Mouse (Mus musculus): ENCODE measurements around the gene Snx3.

Gene Snx3

DNA sequence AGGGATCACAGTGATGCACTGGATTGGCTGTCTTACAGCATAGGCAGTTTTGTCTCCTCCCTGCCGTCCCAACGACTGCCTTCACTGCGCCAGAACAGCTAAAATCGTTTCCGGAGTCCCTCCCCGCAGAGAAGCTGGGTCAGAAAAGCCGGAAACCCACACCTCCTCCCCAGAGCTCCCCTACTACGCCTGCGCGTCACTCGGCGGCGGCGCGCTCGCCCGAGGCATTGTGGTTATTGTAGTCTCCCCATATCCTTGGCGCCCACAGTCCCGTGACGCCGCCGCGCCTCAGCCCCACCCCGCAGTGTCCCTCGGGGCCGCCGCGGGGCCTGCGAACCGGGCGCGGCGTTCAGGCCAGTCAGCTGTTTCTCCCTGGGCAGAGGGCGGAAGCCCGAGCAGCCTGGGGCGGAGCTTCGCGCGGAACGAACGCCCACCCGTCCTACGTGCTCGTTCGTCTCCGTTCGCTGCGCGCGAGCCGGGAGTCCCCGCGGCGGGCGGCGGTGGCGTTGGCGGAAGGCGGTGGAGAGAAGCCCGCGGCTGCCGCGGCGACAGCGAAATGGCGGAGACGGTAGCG, at the start of gene Snx3:
TSS of gene Snx3 (plus strand) at position 256 of the 574 bp plus-strand sequence.
- peak; percentile 99 for DNase-seq (ENCODE audit: low read depth, low spot score)

DNA sequence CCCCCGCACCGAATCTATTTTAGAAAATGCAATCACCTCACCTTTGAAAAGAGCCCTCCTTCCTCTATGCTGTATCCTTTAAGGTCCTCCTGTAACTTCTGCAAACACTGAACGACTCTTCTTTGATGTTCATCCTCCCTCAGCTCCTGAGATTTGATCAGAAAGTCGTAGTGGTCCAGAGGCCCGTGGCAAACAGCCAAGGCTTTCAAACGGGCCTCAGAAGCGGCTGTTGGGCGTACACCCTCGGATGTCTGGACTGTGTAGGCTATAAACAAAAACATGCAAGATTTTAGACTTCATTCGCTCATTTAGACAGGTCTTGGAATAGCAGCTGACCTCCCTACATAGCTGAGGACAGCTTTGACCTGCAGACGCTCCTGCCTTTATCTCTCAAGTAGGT, 47.6 kb upstream of the Snx3 start:
- DNase-seq (ENCODE audit: low read depth, low spot score), result no peak

DNA sequence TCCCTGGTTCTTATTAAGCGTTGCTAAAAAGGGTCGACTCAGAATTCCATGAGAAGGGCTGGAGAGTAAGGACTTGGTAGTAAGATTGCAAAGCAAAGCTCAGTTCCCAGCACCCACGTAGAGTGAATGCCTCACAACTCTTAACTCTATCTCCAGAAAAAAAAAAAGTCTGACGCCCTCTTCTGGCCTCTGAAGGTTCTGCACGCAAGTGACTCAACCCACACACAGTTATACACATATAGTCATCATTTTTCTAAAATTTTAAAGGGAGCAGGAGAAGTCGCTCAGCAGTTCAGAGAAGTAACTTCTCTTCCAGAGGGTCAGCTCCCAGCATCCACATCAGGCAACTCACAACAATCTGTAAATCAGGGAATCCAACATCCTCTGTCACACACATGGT, 47.1 kb upstream of the Snx3 start:
- DNase-seq (ENCODE audit: low read depth, low spot score), result peak; percentile 54

DNA sequence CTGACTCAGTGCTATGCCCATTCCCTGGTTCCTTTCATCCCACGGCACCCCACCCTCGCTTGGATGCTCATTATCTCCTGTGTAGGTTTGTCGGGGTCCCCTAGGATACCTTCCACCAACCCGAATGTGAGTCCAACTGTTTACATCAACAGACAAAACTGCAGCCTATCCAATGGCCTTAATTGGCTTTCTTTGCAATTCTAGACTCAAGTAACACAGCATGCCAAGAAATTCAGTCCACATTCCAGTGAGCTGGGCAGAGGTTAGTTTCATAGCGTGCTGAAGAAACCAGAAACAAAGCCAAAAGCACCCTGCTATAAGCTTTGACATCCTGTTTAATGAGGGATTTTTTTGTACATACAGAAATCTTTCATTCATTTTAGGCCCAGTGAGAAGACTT, 45.8 kb upstream of the Snx3 start:
- DNase-seq (ENCODE audit: low read depth, low spot score), result no peak

DNA sequence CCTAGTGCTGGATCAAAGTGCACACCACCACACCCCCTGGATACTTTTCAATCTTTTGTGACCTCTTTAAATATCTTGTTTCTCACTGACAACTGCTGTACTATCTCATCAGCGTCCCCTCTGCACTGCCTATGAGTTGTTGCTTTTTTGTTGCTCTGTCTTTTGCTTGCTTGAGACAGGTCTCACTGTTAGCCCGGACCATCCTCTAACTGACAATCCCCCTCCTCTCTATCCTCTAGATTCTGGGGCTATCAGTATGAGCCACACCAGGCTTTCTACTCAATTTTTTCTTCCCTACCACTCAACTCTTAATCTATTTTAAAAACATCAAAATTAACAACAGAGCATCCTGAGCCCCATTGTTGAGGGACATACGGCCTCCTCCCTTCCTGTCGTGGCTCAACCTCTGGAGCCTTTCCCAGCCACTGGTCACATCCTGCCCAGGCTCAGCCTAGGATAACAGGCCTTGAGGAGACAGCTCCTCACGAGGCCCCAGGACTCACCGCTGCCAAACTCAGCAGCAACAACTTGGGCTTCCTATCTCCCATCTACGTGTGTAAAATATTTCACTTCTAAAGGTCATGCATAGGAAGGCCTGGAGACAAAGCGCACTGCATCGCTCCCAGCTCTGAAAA, 44.2 kb upstream of the Snx3 start:
- no peak for DNase-seq (ENCODE audit: low read depth, low spot score)

DNA sequence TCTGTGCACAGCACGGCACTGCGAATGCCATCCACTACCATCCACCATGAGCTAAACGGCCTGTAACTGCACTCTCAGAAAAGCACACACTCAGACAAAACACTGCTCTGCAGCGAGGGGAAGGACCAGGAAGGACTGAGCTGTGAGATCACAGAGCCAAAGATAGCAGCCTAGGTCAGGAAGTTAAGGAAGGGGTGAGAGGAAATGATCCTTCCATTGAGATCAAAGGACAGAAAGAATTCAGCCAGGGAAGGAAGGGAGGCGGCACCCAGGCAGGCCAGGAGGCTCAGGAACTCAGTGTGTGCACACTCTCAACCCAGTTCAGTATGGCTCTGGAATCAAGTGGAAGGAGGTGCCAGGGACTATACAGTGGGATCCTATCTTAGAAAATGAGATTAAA, 37.6 kb upstream of the Snx3 start:
- DNase-seq (ENCODE audit: low read depth, low spot score), result peak; percentile 73

DNA sequence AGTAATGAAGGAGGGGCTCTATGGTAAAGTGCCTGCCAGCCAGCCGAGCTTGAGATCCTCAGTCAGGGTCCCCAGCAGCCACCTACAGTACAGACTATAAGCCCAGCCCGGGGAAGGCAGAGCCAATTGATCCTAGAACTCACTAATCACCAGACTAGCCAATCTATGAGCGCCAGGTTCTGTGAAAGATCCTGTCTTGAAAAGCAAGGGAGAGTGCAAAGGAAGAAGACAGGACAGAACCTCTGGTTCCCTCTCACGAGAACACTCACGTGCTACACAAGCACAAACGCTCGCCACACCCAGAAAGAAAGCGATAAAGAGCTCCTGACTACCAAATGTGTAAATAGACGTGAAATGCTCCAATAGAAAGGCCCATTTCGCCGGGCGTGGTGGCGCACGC, 37.0 kb upstream of the Snx3 start:
- peak; percentile 86 for DNase-seq (ENCODE audit: low read depth, low spot score)

DNA sequence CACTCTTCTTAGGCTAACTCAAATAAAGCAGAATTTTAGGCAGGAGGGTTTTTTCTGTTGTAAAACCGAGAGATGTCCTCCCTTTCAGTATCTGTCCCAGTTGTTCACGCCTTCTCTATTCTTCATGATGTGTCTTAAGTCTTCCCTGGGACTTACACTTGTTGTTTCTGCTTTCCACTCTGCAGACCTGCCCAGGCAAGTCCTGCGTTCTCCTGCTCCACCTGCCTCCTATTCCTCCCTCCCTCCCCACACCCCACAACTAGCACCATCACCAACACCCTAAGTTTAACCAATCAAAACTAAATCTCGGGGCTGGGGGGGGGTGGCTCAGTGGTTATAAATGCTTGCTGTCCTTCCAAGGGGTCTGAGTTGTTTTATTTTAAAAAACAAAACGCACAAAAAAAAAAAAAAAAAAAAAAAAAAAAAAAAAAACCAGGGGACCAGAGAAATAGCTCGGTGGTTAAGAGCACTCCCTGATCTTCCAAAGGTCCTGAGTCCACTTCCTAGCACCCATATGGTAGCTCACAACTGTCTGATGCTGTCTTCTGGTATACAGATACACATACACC, 26.8 kb upstream of the Snx3 start:
- DNase-seq (ENCODE audit: low read depth, low spot score), result peak; percentile 75

DNA sequence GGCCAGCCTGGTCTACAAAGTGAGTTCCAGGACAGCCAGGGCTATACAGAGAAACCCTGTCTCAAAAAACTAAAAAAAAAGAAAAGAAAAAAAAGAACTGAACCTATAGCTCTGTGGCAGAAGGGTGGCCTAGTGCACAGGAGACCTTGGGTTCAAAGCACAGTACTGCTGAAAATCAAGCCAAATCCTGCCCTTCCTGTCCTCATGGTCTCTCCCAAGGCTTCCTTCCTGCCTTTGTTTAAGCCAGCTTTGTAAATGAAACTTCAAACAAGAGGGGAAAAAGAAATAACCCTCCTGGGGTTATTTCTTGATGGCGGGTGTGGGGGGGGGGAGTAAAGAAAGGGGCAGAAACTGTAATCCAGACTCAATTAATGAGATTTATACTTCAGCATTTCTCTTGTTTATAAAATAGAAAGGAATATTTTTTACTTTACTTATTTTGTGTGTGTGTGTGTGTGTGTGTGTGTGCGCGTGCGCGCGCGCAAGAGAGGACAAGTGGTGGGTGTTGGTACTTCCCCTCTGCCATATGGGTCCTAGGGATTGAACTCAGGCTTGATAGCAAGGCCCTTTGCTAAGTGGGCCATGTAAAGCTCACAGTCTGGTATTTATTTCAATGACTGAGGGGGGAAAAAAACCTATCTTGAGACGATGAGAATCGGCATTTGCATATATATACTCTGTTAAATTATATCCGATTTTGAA, 24.9 kb upstream of the Snx3 start:
- peak; percentile 78 for DNase-seq (ENCODE audit: low read depth, low spot score)

DNA sequence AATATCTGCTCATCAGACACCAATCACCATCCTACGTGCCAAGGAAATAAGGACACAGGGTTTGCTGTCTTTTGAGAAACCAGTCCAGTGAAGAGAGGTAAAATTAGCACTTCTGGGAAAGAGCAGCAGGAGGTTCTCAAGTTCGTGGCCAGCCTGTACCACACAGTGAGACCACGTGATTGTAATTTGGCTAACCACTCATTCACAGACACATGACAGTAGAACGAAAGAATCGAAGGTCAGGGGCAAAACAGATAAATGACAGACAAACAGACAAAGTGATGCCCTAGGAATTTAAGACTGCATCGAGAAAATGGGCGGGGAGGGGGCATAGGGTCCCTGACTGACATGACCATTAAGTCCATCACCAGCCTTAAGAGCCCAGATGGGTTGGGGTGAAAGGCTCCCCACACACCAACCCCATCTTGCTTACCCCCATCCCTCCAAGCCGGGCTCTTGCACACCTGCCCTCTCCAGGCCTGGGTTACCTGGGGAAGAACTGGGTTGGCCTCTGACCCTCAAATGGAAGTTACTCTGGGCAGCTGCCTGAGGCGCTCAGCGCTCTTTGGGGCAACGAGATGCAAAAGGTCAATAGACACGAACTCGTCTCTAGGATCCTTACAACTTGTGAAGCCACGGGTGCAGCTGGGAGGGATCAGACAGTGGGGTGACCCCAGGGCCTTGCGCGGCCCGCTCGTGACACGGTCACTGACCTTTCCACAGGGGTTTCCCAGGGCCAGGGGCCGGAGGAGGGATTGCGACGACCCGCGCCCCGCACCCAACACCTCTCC, 24.1 kb upstream of the Snx3 start:
- DNase-seq (ENCODE audit: low read depth, low spot score), result peak; percentile 32

DNA sequence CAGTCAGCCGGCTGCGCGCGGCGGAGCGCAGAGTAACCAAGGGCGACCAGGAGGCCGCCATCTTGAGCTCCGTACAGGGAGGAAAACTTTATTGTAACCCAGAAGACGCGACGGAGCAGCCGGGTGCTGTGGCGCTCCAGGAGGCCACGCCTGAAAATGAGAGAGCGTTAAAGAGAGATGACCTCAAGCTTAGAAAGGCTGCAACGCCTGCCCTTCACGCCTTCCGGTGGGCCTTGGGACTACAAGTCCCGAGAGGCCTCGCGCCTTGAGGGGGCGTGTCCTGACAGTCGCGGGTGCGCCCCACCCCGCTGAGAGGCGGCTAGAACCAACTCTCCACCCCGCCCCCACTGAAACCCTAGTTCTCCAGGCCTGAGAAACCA, 23.5 kb upstream of the Snx3 start, which contains the start of gene Afg1l:
TSS of gene Afg1l (minus strand) at position 225 of the 380 bp plus-strand sequence.
- DNase-seq (ENCODE audit: low read depth, low spot score), result peak; percentile 97

DNA sequence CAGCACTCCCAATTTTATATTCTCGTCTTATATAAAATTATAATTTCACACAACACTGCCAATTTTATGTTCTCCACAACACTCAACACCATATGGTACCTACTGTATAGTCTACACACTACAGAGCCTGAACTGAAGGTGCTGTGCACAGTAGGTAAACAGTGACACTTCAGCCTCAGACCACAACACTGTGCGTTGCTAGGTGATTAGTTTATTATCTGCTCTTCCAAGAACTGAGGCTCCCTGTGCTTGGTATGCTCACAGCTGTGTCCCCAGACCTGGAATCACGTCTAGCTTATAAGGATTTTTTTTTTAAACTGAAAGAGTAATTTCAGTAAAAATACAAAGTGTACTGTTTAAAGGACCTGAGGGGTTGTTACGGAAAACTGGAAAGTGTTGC, 21.1 kb upstream of the Snx3 start:
- DNase-seq (ENCODE audit: low read depth, low spot score), result no peak

DNA sequence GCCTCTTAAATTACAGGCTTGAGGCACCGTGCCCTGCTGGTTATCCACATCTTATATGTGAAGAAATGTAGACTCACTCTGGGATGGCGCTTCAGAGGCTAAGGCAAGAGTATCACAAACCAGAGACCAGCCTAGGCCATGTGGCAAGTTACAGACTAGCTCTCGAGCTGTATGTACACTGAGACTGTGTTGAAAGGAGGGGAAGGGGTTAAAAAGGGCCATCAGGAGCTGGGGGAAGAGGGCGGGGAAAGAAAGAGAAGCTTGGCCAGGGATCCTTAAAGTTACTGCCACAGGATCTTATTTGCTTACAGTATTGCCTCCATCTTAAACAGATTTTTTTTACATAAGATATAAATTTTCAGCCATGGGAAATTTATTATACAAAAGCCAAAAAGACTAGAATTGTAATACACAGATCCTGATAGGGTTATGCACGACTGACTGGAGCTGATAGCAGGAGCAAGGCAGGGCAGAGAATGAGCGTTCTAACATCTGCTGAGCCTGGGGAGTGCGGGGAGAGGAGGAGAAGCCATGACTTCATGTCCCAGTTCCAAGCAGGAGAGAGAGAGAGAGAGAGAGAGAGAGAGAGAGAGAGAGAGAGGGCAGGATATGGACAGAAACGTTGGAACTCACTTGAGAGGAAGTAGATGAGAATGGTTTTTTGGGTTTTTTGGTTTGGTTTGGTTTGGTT, 13.1 kb upstream of the Snx3 start:
- DNase-seq (ENCODE audit: low read depth, low spot score), result no peak

DNA sequence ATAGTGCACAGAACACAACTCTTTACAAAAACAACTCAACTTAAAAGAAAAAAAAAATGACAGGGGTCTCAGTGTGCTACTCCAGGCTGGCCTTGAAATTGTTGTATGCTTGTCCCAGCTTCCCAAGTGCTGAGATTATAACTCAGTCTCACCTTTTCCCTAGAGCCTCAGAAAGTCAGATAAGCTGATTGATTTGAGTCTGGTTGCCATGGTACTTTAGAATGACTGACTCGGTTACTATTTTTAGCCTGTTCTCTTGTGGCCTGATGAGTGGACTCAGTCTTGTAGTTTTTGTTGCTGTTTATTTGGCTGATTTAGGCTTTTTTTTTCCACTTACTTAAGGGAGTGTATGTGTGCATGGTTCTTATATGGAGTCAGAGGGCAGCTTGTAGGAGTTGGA, 10.7 kb upstream of the Snx3 start:
- no peak for DNase-seq (ENCODE audit: low read depth, low spot score)

DNA sequence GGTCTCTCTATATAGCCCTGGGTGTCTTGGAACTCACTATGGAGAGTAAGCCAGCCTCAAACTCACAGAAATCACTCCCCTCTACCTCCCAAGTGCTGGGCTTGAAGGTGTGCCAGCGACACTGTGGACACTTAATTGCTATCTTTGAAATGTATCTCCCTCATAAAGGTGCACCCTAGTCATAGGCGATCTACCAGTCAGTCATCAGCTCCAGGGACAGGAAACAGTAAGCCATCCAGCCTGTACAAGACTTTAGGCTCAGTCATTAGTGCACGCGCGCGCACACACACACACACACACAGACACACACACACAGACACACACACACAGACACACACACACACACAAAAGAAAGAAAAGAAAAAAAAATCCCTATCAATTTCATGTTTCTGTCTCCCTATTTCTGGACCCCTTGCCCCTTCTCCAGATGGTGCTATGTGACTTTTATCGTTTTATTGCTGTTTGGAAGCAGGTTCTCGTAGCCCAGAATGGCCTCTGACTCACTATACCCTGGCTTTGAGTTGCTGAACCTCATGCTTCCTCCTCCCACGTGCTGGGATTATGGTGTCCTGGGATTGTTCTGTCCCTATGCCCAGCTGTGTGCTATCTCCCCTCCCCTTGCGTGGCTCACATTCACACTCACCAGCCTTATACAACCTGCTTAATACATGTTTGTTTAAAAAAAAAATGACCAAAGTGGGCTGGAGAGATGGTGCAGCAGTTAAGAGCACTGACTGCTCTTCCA, 9.6 kb upstream of the Snx3 start:
- DNase-seq (ENCODE audit: low read depth, low spot score), result no peak

DNA sequence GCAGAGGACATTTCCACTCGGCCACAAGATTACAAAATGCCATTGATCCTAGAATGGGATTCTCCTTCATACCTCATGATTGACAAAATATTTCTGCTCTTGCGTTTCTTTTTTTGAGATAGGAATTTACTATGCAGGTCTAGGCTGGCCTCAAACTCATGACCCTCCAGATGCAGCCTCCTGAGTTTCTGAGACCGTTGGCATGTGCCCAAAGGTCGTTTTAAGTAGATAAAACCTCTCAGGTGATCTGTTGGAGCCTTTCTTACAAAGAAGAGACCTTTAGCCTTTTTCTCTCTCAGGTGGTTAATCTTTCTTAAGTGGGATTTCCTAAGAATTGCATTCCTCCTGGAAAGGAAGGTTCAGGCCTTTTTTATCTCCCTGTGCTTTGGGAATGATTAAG, 8.8 kb upstream of the Snx3 start:
- DNase-seq (ENCODE audit: low read depth, low spot score), result no peak

DNA sequence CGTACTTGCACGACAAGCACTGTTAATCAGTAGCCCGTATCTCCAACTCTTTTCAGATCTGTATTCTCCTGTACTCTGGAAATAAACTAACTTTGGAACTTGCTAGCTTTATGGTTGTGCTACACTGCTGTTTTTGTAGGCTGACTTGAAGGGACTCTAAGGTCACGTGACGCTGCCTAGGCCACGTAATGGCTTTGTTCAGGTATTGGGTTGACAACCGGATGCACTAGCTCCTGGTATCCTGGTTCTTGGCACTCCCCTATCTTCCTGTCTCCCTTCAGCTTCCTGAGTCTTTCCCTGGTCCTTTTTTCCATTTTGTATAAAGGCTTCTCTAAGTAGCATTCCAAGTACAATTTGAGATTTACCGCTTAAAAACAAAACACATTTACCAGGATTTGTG, 1.2 kb upstream of the Snx3 start:
- peak; percentile 46 for DNase-seq (ENCODE audit: low read depth, low spot score)

DNA sequence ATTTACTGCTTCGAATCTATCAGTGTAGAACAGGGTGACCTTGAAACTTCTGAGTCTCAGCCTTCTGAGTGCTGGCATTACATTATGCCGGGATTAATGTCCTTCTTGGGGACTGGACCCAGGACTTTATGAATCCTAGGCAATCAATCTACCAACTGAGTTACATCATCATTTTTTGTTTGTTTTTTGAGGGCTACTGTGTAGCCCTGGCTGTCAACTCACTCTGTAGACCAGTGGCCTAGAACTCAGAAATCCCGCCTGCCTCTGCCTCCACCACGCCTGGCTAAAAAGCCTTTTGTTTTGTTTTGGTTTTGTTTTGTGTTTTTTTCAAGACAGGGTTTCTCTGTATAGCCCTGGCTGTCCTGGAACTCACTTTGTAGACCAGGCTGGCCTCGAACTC, 669 bp upstream of the Snx3 start:
- no peak for DNase-seq (ENCODE audit: low read depth, low spot score)

DNA sequence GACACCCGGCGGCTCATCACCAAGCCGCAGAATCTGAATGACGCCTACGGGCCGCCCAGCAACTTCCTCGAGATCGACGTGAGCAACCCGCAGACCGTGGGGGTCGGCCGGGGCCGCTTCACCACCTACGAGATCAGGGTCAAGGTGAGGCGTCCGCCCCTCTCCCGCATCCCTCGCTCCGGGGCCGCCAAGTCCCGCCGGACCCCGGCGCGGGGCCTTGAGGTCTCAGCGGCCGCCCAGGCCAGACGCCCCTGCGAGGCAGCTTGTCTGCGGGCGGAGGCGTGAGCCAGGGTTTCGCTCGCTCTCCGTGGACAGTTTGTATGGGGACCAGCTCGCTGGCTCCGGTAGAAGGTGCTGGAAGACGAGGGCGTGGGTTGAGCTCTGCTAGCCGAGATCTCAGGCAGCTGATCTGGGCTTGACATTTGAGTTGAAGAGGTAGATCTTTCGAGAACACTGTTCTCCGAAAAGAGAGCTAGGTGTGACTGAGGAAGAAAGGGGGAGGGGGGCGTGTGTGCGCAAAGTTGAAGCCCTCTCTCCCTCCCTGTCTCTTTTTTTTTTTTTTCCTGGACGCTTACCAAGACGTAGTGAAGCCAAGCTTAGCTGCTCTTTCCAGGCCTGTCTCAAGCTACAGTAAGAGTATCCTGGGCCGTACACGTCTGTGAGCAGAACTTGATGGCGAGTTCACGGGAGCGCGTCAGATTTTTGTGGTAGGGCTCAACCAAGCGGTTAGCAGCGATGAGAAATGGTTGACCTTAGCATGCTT, 700 bp downstream of the Snx3 start:
- peak; percentile 72 for DNase-seq (ENCODE audit: low read depth, low spot score)

Data from R1 (cell line).